Mouse (Mus musculus): ENCODE data around the gene Tmem190.
A peak's percentile ranks its signal among the peaks of the same experiment; 100 is the strongest.

Tmem190 gene

GRCm38 (mm10) chr7:4782759-4783158 lies at the start of gene Tmem190, which contains the start of gene Il11:
TSS of gene Tmem190 (plus strand) at chr7:4782937.
TSS of gene Il11 (minus strand) at chr7:4782859.
- no peak for DNase-seq (ENCODE audit: low spot score in 2 of 2)

GRCm38 (mm10) chr7:4732968-4733392 lies 49.8 kb upstream of the Tmem190 start:
- no peak for DNase-seq (ENCODE audit: low spot score in 2 of 2)

DNA sequence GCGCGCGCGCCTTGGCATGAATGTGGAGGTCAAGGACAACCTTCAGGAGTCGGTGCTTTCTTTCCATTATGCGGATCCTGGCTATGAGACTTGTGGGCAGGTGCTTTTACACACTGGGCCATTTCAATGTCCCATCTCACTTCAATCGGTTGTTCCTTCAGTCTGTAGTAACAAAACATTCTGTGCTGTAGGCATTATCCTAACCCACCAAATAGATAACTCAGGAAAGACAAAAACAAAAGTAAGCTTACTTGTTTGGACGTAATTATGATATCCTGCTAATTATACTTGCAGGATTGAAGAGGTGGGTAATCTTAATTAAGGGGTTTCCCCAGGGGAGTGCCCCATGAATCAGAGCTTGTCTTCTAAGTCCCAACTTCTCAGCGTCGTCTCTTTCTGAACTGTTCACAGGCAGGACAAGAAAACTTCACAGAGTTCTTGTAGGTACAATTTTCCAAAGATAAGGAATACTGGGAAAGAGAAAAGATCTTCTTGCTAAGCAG lies 43.6 kb upstream of the Tmem190 start:
- DNase-seq (ENCODE audit: low spot score in 2 of 2): no peak

GRCm38 (mm10) chr7:4739544-4740275 lies 43.0 kb upstream of the Tmem190 start, which contains the start of gene Kmt5c:
TSS of gene Kmt5c (plus strand) at chr7:4740115.
- peak; percentile 100 for DNase-seq (ENCODE audit: low spot score in 2 of 2)

DNA sequence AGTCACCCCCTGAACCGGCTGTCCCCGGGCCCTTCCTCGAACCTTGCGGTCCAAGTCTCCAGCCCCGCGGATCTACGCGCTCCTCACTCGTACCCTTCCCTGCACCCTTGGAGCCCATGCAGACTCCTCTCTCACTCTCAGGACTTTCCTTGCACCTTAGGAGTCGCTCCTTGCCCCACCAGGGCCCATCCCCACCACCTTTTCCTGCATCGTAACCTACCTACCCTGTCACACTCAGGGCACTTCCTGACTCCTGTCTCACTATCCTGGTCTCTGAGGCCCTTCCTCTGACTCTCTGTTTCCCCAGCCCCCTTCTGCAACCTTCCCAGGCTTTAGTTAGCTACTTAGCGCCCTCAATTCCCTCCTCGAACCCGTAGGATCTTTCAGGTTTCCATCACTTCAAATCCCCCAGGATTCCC lies 42.4 kb upstream of the Tmem190 start:
- DNase-seq (ENCODE audit: low spot score in 2 of 2): peak in 1 of 2 experiments; percentile 39

DNA sequence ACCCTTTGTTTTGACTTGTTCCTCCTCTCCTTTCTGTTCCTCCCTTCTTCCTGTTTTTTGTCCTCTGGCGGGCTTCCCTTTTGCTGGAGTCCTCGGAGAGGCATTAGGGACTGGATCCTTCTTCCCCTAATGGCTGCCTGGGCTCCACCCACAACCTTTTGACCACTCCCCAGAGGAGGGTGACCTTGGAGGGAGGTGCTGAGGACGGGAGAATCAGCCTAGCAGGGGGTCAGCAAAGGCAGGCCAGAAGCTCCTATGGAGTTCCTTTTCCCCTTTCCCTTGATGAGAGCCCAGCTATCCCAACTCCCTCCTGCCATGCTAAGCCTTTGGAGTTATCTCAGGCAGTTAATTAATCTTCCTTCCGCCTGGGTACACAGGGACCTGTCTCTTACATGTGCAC lies 41.6 kb upstream of the Tmem190 start:
- DNase-seq (ENCODE audit: low spot score in 2 of 2): no peak

- DNase-seq (ENCODE audit: low spot score in 2 of 2): no peak
Observed at GRCm38 (mm10) chr7:4741672-4742481, 40.9 kb upstream of the Tmem190 start.

DNA sequence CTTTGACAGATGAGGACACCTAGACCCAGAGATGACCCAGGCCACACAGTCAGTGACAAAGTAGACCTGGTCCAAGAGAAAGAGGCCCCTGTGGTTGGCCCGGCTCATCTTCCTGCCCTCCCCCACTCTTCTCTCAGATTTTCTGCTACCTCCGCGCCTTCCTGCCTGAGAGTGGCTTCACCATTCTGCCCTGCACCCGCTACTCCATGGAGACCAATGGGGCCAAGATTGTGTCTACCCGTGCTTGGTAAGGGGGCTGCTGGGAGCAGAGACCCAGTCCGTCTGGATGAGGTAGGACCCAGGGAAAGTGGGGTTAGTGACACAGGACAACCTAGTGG lies 40.3 kb upstream of the Tmem190 start:
- no peak for DNase-seq (ENCODE audit: low spot score in 2 of 2)

DNA sequence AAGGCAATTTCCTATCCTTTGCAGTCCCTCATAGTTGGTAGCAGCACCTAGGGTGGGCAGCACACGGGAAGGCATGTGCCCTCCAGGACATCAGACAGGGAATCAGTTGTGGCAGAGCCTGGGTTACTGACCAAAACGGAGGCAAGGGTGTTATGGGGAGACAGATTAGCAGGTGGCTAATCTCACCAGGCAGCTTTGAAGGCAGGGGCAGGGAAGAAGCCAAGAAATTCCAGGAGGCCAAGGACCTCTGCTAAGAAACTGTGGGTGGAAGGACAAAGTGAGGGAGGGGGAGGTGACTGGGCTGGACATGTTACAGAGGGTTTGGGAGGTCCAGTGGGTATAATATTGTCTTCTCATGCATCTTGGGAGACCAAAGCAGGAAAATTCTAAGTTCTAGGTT lies 39.4 kb upstream of the Tmem190 start:
- no peak for DNase-seq (ENCODE audit: low spot score in 2 of 2)

- no peak for DNase-seq (ENCODE audit: low spot score in 2 of 2)
Observed at GRCm38 (mm10) chr7:4744886-4745285, 37.9 kb upstream of the Tmem190 start.

GRCm38 (mm10) chr7:4746326-4746980 lies 36.3 kb upstream of the Tmem190 start:
- no peak for DNase-seq (ENCODE audit: low spot score in 2 of 2)

DNA sequence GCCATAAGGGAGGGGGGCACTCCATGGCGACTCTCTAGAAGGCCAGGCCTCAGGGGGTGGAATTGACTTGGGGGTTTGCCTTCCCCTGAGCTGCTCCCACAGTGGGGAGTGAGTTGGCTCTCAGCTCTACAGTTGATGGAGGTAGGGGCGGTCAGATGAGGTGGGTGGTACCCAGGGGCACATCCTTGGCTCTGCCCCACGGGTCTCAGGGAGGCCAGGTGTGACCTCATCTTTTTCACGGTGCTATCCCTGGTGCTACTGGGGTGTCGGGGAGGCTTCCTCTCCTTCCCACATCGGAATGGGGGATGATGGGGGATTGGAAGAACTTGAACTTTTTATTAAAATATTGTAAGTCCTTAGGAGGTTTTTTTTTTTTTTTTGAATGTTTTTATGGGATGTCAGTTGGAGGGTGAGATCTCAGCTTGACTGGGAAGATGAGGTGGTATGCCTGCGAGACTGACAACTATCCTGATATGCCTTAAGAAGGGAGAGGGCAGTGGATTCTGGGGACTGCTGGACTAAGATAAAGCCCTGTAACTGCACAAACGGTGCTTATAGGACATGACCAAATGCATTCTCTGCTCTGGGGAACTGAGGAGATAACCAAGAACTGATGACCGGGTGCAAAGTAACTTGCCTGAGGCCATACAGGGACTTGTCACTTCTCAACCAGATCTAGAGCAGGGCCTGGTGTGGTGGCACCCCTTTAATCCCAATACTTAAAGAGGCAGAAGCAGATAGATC lies 35.4 kb upstream of the Tmem190 start:
- DNase-seq (ENCODE audit: low spot score in 2 of 2): no peak

DNA sequence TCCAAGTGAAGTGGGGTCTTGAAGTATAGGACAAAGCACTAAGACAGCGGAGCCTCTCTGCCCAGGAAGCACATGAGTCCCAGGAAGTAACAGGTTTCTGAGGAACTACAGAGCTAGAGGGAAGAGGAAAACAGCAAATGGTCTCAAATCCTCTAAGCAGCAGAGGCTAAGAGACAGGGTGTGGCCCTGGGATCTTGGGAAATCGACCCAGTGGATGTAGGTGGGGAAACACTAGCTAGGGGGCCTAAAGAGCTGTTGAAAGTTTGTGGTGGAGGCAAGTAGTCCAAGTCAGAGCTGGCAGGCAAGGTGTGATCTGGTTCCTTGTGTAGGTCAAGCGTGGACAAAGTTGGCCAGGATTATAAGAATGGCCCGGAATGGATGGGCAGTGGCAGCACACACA lies 34.4 kb upstream of the Tmem190 start:
- no peak for DNase-seq (ENCODE audit: low spot score in 2 of 2)

DNA sequence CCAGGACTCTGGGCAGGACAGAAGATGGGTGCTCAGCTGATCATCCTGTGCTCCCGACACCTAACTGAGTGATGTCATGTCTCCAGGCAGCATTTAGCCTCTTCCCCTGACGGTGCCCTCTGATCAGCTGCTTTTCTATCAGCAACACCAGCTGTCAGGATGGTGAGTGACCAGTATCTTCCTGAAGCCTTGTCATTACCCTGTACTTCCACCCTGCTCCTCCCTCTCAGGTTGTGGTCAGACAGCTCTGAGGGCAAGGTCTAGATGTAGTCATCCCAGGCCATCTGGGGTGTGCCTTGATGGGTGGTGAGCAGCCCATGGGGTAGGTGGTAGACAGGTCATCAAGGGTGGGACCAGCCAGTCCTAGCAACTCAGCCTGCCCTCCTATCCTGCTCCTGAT lies 33.6 kb upstream of the Tmem190 start:
- no peak for DNase-seq (ENCODE audit: low spot score in 2 of 2)

GRCm38 (mm10) chr7:4751971-4752820 lies 30.5 kb upstream of the Tmem190 start:
- no peak for DNase-seq (ENCODE audit: low spot score in 2 of 2)

DNA sequence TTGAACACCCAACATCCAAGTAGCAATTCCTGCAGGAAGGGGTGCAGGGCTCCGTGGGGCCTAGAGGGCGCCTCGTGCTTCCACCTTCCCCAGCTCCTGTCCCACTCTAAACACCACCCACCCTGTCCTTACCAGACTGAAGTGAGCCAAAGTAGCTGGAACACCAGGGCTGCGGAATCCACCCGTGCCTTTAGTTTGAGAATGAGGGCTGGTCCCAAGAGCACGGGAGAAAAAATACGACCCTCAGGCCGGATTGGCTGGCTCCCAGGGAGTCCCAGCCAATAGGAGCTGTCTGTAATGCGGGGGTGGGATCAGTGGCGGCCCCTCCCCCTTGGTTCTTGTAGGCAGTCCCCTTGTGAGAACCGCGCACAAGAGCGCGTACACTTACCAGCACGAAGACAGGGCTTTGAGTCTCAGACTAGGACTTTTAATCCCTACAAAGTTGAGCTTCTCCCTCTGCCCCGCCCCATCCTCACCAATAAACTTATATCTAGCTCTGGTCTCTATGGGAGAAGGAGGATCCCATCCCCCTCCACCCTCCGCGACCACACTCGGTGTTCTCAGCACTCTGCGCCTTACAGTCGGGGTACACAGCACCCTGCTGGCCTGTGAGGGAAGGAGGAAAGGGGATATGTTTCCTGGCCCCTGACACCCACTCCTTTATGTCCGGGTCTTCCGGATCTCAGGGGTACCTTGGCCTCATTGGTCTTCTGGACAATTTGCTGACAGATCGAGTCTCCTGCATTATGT lies 29.7 kb upstream of the Tmem190 start, which contains the start of gene Cox6b2:
Gene Cox6b2 (minus strand): TSS at position 274 of the 750 bp plus-strand sequence.
- peak in 1 of 2 experiments; percentile 48 for DNase-seq (ENCODE audit: low spot score in 2 of 2)

DNA sequence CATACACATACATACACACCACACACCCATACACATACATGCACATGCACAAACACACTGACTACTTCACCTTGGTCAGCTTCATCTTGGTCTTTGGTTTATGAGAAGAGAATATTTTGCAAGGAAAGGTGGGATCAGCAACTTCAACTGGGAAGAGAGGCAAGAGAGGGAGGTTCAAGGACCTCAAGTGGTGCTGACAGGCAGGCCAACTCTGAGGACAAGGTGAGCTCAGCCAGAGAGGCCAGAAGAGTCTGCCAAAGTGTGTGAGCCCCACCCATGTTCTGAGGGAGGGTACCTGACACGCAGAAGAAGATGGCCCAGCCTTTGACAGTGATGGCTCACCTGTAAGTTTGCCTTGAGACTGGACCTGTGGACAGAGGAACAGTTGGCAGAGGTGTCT lies 23.1 kb upstream of the Tmem190 start:
- DNase-seq (ENCODE audit: low spot score in 2 of 2): no peak

- peak in 1 of 2 experiments; percentile 20 for DNase-seq (ENCODE audit: low spot score in 2 of 2)
Observed at GRCm38 (mm10) chr7:4764946-4765710, 17.6 kb upstream of the Tmem190 start.

DNA sequence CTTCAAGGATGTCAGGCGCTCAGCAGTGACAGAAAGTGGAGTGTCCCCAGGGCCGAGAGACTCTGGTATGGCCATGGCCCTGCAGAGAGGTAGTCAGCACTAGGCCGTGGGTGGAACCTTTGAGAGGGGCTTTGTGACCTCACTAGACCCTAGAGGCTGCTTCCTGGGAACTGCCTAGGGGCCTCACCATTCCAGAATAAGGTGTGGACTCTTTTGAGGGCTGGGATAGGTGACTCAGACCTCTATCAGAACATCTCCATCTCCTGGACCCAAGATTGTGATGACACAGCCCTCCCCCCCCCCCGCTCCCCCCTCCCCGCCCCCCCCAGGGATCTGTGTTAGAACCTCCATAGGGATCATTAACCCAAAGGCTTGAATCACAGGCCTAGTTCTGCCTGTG lies 11.5 kb upstream of the Tmem190 start, which contains the start of gene Fam71e2:
Gene Fam71e2 (minus strand): TSS at position 101 of the 400 bp plus-strand sequence.
- no peak for DNase-seq (ENCODE audit: low spot score in 2 of 2)

All from left cerebral cortex, adult 9 months (tissue).